Mouse (Mus musculus): Measurements from ENCODE around the gene Prickle4.

DNA sequence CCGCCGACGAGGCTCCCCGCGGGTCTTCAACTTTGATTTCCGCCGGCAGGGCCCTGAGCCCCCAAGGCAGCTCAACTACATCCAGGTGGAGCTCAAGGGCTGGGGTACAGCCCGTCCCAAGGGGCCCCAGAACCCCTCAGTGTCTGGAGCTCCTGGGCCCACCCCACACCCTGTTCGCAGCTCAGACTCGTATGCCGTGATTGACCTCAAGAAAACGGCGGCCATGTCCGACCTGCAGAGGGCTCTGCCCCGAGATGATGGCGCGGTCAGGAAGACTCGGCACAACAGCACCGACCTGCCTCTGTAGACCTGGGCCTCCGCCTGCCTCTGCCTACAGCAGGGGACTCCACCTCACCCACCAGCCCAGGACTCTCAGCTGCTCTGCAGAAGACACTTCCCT, 9.0 kb upstream of the Prickle4 start:
- no peak for TF ChIP-seq EP300 (optimal IDR thresholded peaks at IDR 0.05)
- no peak for TF ChIP-seq CTCF (IDR thresholded peaks at IDR 0.05; ENCODE audit: low read depth)

Data from stomach, postnatal 0 days (tissue).